Mouse (Mus musculus) liver, postnatal 0 days (tissue): Measurements from ENCODE around the gene Cd300ld.

Experiments used
- CTCF ChIP-seq: sonication (generic); IDR thresholded peaks from 2 replicates; pipeline ENCODE4 v1.5.1; 2016; ENCODE audit warnings: antibody characterized with exemption, low read depth
- EP300 ChIP-seq: IDR thresholded peaks from 2 replicates; pipeline ENCODE4 v1.6.1; 2016; ENCODE audit warnings: antibody characterized with exemption, low read depth, mild to moderate bottlenecking

DNA sequence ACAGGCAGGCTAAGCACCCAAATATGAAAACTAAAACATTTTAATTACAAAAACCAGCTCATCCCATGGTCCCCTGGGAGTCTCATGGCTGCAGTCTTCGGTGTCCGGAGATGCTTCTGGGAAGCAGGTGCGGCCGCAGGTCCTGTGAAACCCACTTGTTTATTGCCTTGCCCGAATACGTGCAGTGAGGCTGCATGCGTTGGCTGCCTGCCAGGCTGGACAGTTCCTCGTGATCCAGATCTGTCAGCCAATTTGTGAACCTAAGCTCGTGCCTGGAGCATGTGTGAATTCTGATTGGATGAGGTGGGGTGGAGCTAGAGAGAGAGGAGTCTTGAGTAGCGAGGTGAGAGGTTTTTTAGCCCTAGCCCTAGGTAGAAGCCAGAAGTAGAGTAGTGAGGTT is 17.0 kb downstream of the Cd300ld start:
- TF ChIP-seq EP300, result no peak
- TF ChIP-seq CTCF, result no peak
